Mouse (Mus musculus) MEL (cell line): Measurements from ENCODE around the gene Egfl8. TPM values are rescaled to one million over a fixed set of nuclear protein-coding genes. Genes with fewer than 3 reads are reported as not detected.

Source experiments
- DNase-seq: peaks from one replicate; pipeline ENCODE4 v3.0.0; 2011; ENCODE audit warnings: low read depth, low spot score
- H3K27ac ChIP-seq: 2 replicates; pipeline ENCODE4 v1.5.1; 2012; ENCODE audit warnings: low read depth, mild to moderate bottlenecking, control low read depth, low read length, moderate library complexity; ENCODE audit not compliant: control insufficient read depth
- H3K27me3 ChIP-seq, 2 experiments: fragments of 150-350 bp in 1 of 2; sonication (generic) in 1 of 2; 2 replicates each; pipeline ENCODE4 v1.6.1; 2012; ENCODE audit warnings: low read length in 2 of 2, mild to moderate bottlenecking in 2 of 2, improper control_type of control experiment in 1 of 2, moderate library complexity in 1 of 2; ENCODE audit not compliant: insufficient read depth in 2 of 2, control insufficient read depth in 1 of 2
- H3K36me3 ChIP-seq, 2 experiments: 2 replicates each; pipeline ENCODE4 v1.6.1; 2012 to 2014; ENCODE audit warnings: low read length in 2 of 2, improper control_type of control experiment in 1 of 2, inconsistent platforms in 1 of 2, mild to moderate bottlenecking in 1 of 2; ENCODE audit not compliant: insufficient read depth in 2 of 2, control insufficient read depth in 1 of 2
- H3K4me1 ChIP-seq, 2 experiments: fragments of 150-350 bp in 1 of 2; sonication (generic) in 1 of 2; 2 replicates each; pipeline ENCODE4 v1.6.1; 2012; ENCODE audit warnings: low read length in 2 of 2, improper control_type of control experiment in 1 of 2, mild to moderate bottlenecking in 1 of 2; ENCODE audit not compliant: insufficient read depth in 2 of 2, control insufficient read depth in 1 of 2
- H3K4me3 ChIP-seq, 2 experiments: fragments of 150-350 bp in 1 of 2; sonication (generic) in 1 of 2; 2 replicates each; pipeline ENCODE4 v1.5.1; 2012; ENCODE audit warnings: low read depth in 2 of 2, low read length in 2 of 2, mild to moderate bottlenecking in 2 of 2, moderate library complexity in 2 of 2, control low read depth in 1 of 2, improper control_type of control experiment in 1 of 2; ENCODE audit not compliant: control insufficient read depth in 1 of 2, insufficient read depth in 1 of 2
- H3K79me2 ChIP-seq: 2 replicates; pipeline ENCODE4 v1.6.1; 2012; ENCODE audit warnings: mild to moderate bottlenecking, low read length, moderate library complexity; ENCODE audit not compliant: control insufficient read depth, poor library complexity, insufficient read depth
- H3K9ac ChIP-seq: 2 replicates; pipeline ENCODE4 v1.6.1; 2012; ENCODE audit warnings: low read depth, mild to moderate bottlenecking, control low read depth, low read length, moderate library complexity; ENCODE audit not compliant: control insufficient read depth, poor library complexity, severe bottlenecking
- H3K9me3 ChIP-seq: fragments of 150-350 bp; sonication (generic); replicated peaks from 2 replicates; pipeline ENCODE4 v1.6.1; 2012; ENCODE audit warnings: mild to moderate bottlenecking, low read length, improper control_type of control experiment, moderate library complexity; ENCODE audit not compliant: insufficient read depth
- BHLHE40 ChIP-seq: IDR thresholded peaks from 2 replicates; pipeline ENCODE4 v1.6.1; 2012; ENCODE audit warnings: low read depth, mild to moderate bottlenecking, inconsistent platforms, low read length, improper control_type of control experiment, borderline replicate concordance
- CHD1 ChIP-seq: IDR thresholded peaks from 2 replicates; pipeline ENCODE4 v1.6.1; 2012; ENCODE audit warnings: low read depth, mild to moderate bottlenecking, inconsistent platforms, low read length, improper control_type of control experiment
- CTCF ChIP-seq, 3 experiments: IDR thresholded peaks in 2 of 3; conservative IDR thresholded peaks in 1 of 3; 2 replicates each; pipeline ENCODE4 v1.5.1; 2011 to 2012; ENCODE audit warnings: low read length in 3 of 3, low read depth in 2 of 3, mild to moderate bottlenecking in 2 of 3, improper control_type of control experiment in 1 of 3, inconsistent platforms in 1 of 3, mixed read lengths in 1 of 3, moderate library complexity in 1 of 3; ENCODE audit not compliant: control insufficient read depth in 1 of 3, insufficient read depth in 1 of 3, poor library complexity in 1 of 3, severe bottlenecking in 1 of 3
- E2F4 ChIP-seq: IDR thresholded peaks from 2 replicates; pipeline ENCODE4 v1.6.1; 2011; ENCODE audit warnings: low read depth, low read length, improper control_type of control experiment, borderline replicate concordance
- ELF1 ChIP-seq: IDR thresholded peaks from 2 replicates; pipeline ENCODE4 v1.6.1; 2014; ENCODE audit warnings: low read depth, mild to moderate bottlenecking, inconsistent platforms, low read length, improper control_type of control experiment, moderate library complexity
- EP300 ChIP-seq, 2 experiments: IDR thresholded peaks; 2 replicates each; pipeline ENCODE4 v1.6.1; 2011; ENCODE audit warnings: improper control_type of control experiment in 2 of 2, low read length in 2 of 2, low read depth in 1 of 2, mild to moderate bottlenecking in 1 of 2
- ETS1 ChIP-seq: IDR thresholded peaks from 2 replicates; pipeline ENCODE4 v1.6.1; 2012; ENCODE audit warnings: low read depth, mild to moderate bottlenecking, inconsistent platforms, low read length, improper control_type of control experiment, moderate library complexity
- GABPA ChIP-seq: IDR thresholded peaks from 2 replicates; pipeline ENCODE4 v1.6.1; 2012; ENCODE audit warnings: low read depth, mild to moderate bottlenecking, inconsistent platforms, low read length, improper control_type of control experiment, moderate library complexity
- GATA1 ChIP-seq: IDR thresholded peaks from 2 replicates; pipeline ENCODE4 v1.6.1; 2011; ENCODE audit warnings: low read depth, low read length, improper control_type of control experiment
- KAT2A ChIP-seq: conservative IDR thresholded peaks from 2 replicates; pipeline ENCODE4 v1.6.1; 2012; ENCODE audit warnings: low read depth, low read length, improper control_type of control experiment, inconsistent platforms
- MAFK ChIP-seq: IDR thresholded peaks from 2 replicates; pipeline ENCODE4 v1.6.1; 2011; ENCODE audit warnings: low read depth, mild to moderate bottlenecking, low read length, improper control_type of control experiment, borderline replicate concordance
- MAX ChIP-seq: IDR thresholded peaks from 2 replicates; pipeline ENCODE4 v1.6.1; 2011; ENCODE audit warnings: low read length, improper control_type of control experiment
- MAZ ChIP-seq: IDR thresholded peaks from 2 replicates; pipeline ENCODE4 v1.6.1; 2012; ENCODE audit warnings: low read depth, mild to moderate bottlenecking, inconsistent platforms, low read length, improper control_type of control experiment
- MEF2A ChIP-seq: IDR thresholded peaks from 2 replicates; pipeline ENCODE4 v1.6.1; 2014; ENCODE audit warnings: low read depth, mild to moderate bottlenecking, inconsistent platforms, low read length, improper control_type of control experiment; ENCODE audit not compliant: poor library complexity, insufficient replicate concordance, severe bottlenecking; ENCODE audit errors: extremely low read depth
- MXI1 ChIP-seq: IDR thresholded peaks from 2 replicates; pipeline ENCODE4 v1.6.1; 2011; ENCODE audit warnings: mild to moderate bottlenecking, low read depth, low read length, improper control_type of control experiment
- MYB ChIP-seq: IDR thresholded peaks from 2 replicates; pipeline ENCODE4 v1.6.1; 2011; ENCODE audit warnings: mild to moderate bottlenecking, low read depth, low read length, improper control_type of control experiment
- NELFE ChIP-seq: IDR thresholded peaks from 2 replicates; pipeline ENCODE4 v1.6.1; 2011; ENCODE audit warnings: low read depth, low read length, improper control_type of control experiment
- NRF1 ChIP-seq: IDR thresholded peaks from 2 replicates; pipeline ENCODE4 v1.6.1; 2014; ENCODE audit warnings: low read depth, mild to moderate bottlenecking, inconsistent platforms, low read length, improper control_type of control experiment, moderate library complexity; ENCODE audit not compliant: poor library complexity, insufficient read depth, severe bottlenecking
- POLR2AphosphoS2 ChIP-seq: IDR thresholded peaks from 2 replicates; pipeline ENCODE4 v1.6.1; 2011; ENCODE audit warnings: low read length, improper control_type of control experiment
- POLR2AphosphoS5 ChIP-seq: IDR thresholded peaks from 2 replicates; pipeline ENCODE4 v1.6.1; 2012; ENCODE audit warnings: low read depth, borderline replicate concordance, mild to moderate bottlenecking, inconsistent platforms, low read length, moderate library complexity, mixed read lengths
- RCOR1 ChIP-seq: IDR thresholded peaks from 2 replicates; pipeline ENCODE4 v1.6.1; 2012; ENCODE audit warnings: low read depth, mild to moderate bottlenecking, inconsistent platforms, low read length, improper control_type of control experiment
- SIN3A ChIP-seq: IDR thresholded peaks from 2 replicates; pipeline ENCODE4 v1.6.1; 2012; ENCODE audit warnings: low read length, improper control_type of control experiment, inconsistent platforms
- SMC3 ChIP-seq: IDR thresholded peaks from 2 replicates; pipeline ENCODE4 v1.6.1; 2011; ENCODE audit warnings: low read depth, low read length, improper control_type of control experiment
- TAL1 ChIP-seq: IDR thresholded peaks from 2 replicates; pipeline ENCODE4 v1.6.1; 2012; ENCODE audit warnings: mild to moderate bottlenecking, inconsistent platforms, low read length, moderate library complexity, mixed read lengths
- TBP ChIP-seq: IDR thresholded peaks from 2 replicates; pipeline ENCODE4 v1.8.0; 2011; ENCODE audit warnings: low read depth, low read length, improper control_type of control experiment
- UBTF ChIP-seq: IDR thresholded peaks from 2 replicates; pipeline ENCODE4 v1.6.1; 2012; ENCODE audit warnings: low read depth, mild to moderate bottlenecking, inconsistent platforms, low read length, improper control_type of control experiment, moderate library complexity, borderline replicate concordance; ENCODE audit not compliant: insufficient read depth
- USF1 ChIP-seq: IDR thresholded peaks from 2 replicates; pipeline ENCODE4 v1.6.1; 2014; ENCODE audit warnings: low read depth, mild to moderate bottlenecking, inconsistent platforms, low read length, improper control_type of control experiment, moderate library complexity
- USF2 ChIP-seq, 2 experiments: IDR thresholded peaks; 2 replicates each; pipeline ENCODE4 v1.6.1; 2011 to 2012; ENCODE audit warnings: improper control_type of control experiment in 2 of 2, low read length in 2 of 2, borderline replicate concordance in 1 of 2, inconsistent platforms in 1 of 2, low read depth in 1 of 2, mild to moderate bottlenecking in 1 of 2; ENCODE audit not compliant: insufficient read depth in 1 of 2
- ZKSCAN1 ChIP-seq: IDR thresholded peaks from 2 replicates; pipeline ENCODE4 v1.6.1; 2012; ENCODE audit warnings: low read depth, mild to moderate bottlenecking, inconsistent platforms, low read length, improper control_type of control experiment, moderate library complexity
- ZMIZ1 ChIP-seq: IDR thresholded peaks from 2 replicates; pipeline ENCODE4 v1.6.1; 2012; ENCODE audit warnings: low read depth, mild to moderate bottlenecking, inconsistent platforms, low read length, improper control_type of control experiment, moderate library complexity
- polyA plus RNA-seq, 2 experiments: library from polyadenylated mRNA; stranded (reverse) in 1 of 2; unstranded in 1 of 2; fragments of >175 nt in 1 of 2; fragments of >200 nt in 1 of 2; gene quantifications; 2 replicates each; pipeline versions ENCODE4 v1.2.1 to v1.2.4; 2012; ENCODE audit warnings: low replicate concordance in 2 of 2, low read depth in 1 of 2; ENCODE audit not compliant: insufficient read length in 2 of 2, insufficient read depth in 1 of 2, missing spikeins in 1 of 2
- total RNA-seq: library from RNA; depleted of rRNA; stranded (reverse); fragments of 300-350 nt; gene quantifications from 2 replicates; pipeline ENCODE4 v1.2.3, GENCODE M21; 2012

The Egfl8 gene
- total and polyA plus RNA-seq, 3 experiments: 0.89 to 1.6 TPM; not detected in 1

DNA sequence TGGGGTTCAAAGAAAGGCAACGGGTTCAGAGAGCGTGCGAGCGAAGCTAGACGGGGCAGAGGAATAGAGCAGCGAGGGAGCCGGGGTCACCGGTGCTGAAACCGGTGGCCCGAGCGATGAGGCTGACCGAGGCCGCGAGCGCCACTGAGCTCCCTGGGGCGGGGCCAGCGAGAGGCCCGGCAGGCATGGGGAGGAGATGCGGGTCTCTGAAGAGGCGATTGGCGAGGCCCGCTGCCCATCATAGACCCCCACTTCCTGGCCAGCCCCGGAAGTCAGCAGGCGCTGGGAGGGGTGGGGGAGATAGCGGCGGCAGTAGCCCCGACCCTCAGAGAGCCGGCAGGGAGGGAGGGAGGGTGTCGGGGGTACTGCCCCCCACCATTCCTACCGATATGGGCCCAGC is 10.2 kb downstream of the Egfl8 start (continued):
- TF ChIP-seq MAFK (no peak), BHLHE40 (no peak), NELFE (peak; percentile 92), CTCF (IDR thresholded peaks at IDR 0.05 in 2 of 3, conservative IDR thresholded peaks at IDR 0.05 in 1 of 3; ENCODE audit: control insufficient read depth in 1 of 3, insufficient read depth in 1 of 3, low read depth in 2 of 3, low read length in 3 of 3, poor library complexity in 1 of 3, severe bottlenecking in 1 of 3) (no peak), RCOR1 (no peak), SIN3A (peak; percentile 78), ELF1 (peak; percentile 86), MEF2A (no peak), MXI1 (peak; percentile 64), POLR2AphosphoS5 (no peak), ZKSCAN1 (no peak)

DNA sequence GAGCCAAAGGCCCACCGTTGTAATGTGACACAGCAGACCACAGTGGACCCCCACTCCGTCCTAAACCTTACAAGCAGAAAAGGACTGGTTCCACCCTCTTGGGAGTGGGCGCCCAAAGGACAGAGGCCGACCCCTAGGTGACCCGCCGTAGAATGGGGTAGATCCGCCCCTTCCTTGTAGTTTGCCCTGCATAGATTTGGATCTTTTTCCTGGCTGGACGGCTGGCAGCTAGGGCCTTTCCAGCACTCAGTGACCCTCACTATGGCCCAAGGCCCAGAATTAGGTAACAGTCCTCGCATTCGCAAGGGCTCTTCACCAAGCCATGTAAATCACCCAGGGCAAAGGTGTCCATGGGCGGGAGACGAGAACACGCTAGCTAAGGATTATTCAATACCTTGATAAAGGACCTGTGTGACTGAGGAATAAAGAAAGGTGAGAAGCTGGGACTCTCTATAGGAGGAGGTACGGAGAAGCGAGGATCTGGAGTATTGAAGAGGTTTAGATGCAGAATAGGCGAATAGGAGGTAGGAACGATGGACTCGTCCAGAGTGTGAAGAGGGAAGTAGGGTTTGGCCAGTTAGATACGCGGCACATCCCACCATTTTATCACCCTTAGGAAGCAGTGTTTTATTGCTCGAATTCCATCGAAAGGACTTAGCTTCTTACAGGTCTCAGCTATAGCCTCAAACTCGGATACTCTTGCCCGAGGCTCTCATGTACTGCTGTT is 11.1 kb downstream of the Egfl8 start:
- Histone ChIP-seq H3K27me3 (no peaks in the 10 kb centered on the region), H3K9ac (peak overlapping the region; percentile 98), H3K9me3 (no peaks in the 10 kb centered on the region), H3K4me3 (peak overlapping the region; percentile 95 to 99), H3K79me2 (peaks cover 53% of the 10 kb centered on the region), H3K36me3 (peaks cover 0 to 10% of the 10 kb centered on the region in 2 experiments; a peak in 2 of 4 replicates), H3K4me1 (peaks cover 6 to 26% of the 10 kb centered on the region in 2 experiments; a peak in 3 of 4 replicates), H3K27ac (peak overlapping the region; percentile 87)
- TF ChIP-seq EP300 (IDR thresholded peaks at IDR 0.05; ENCODE audit: low read depth in 1 of 2, low read length in 2 of 2) (no peak), MEF2A (no peak), TBP (0 out of 2 replicates have a peak, but pooled peaks have one; percentile 52), ZMIZ1 (no peak), SMC3 (no peak), UBTF (no peak), GABPA (no peak), MAX (peak; percentile 36; the same call in 1 of the 2 replicates), E2F4 (no peak; the same call in none of the 2 replicates), RCOR1 (0 out of 2 replicates have a peak, but pooled peaks have one; percentile 13), ETS1 (0 out of 2 replicates have a peak, but pooled peaks have one; percentile 2), POLR2AphosphoS5 (0 out of 2 replicates have a peak, but pooled peaks have one; percentile 7), USF1 (0 out of 2 replicates have a peak, but pooled peaks have one; percentile 5), MYB (no peak), MAZ (peak; percentile 13; the same call in 1 of the 2 replicates), MAFK (no peak), BHLHE40 (no peak), GATA1 (peak; percentile 23; the same call in 1 of the 2 replicates), POLR2AphosphoS2 (0 out of 2 replicates have a peak, but pooled peaks have one; percentile 19), USF2 (IDR thresholded peaks at IDR 0.05; ENCODE audit: borderline replicate concordance in 1 of 2, insufficient read depth in 1 of 2, low read depth in 1 of 2, low read length in 2 of 2) (no peak), NELFE (no peak), CHD1 (peak; percentile 75; the same call in 1 of the 2 replicates), NRF1 (no peak), TAL1 (no peak), KAT2A (no peak), ELF1 (no peak)
- peak; percentile 78 for DNase-seq
